Mouse (Mus musculus) testis, adult 2 months (tissue): ENCODE measurements around the gene Foxj2. TPM values are rescaled to one million over a fixed set of nuclear protein-coding genes. Genes with fewer than 3 reads are reported as not detected.

Source experiments
- H3K27ac ChIP-seq: fragments of 200-500 bp; 2 replicates; pipeline ENCODE4 v1.5.1; 2012; ENCODE audit warnings: low read depth, low read length; ENCODE audit not compliant: control insufficient read depth, insufficient read depth
- H3K27me3 ChIP-seq: fragments of 200-500 bp; 2 replicates; pipeline ENCODE4 v1.6.1; 2012; ENCODE audit warnings: mild to moderate bottlenecking, low read length, moderate library complexity; ENCODE audit not compliant: control insufficient read depth, insufficient read depth
- H3K36me3 ChIP-seq: fragments of 200-500 bp; 2 replicates; pipeline ENCODE4 v1.6.1; 2012; ENCODE audit warnings: mild to moderate bottlenecking, low read length; ENCODE audit not compliant: control insufficient read depth, insufficient read depth
- H3K4me1 ChIP-seq: fragments of 200-500 bp; 2 replicates; pipeline ENCODE4 v1.6.1; 2012; ENCODE audit warnings: low read length; ENCODE audit not compliant: control insufficient read depth, insufficient read depth
- H3K4me3 ChIP-seq: fragments of 200-500 bp; 2 replicates; pipeline ENCODE4 v1.5.1; 2012; ENCODE audit warnings: low read depth, mild to moderate bottlenecking, low read length, moderate library complexity, mixed read lengths; ENCODE audit not compliant: control insufficient read depth
- CTCF ChIP-seq: fragments of 200-500 bp; IDR thresholded peaks from 2 replicates; pipeline ENCODE4 v1.5.1; 2012; ENCODE audit warnings: low read depth, mild to moderate bottlenecking, inconsistent platforms, low read length, moderate library complexity; ENCODE audit not compliant: control insufficient read depth, insufficient read depth, insufficient replicate concordance
- POLR2A ChIP-seq: fragments of 200-500 bp; IDR thresholded peaks from 2 replicates; pipeline ENCODE4 v1.6.1; 2012; ENCODE audit warnings: low read depth, mild to moderate bottlenecking, inconsistent platforms, low read length, moderate library complexity; ENCODE audit not compliant: control insufficient read depth
- polyA plus RNA-seq: library from polyadenylated mRNA; depleted of rRNA; stranded (reverse); fragments of >200 nt; gene quantifications from 2 replicates; pipeline ENCODE4 v1.2.3, GENCODE M21; 2012

Foxj2 gene
- polyA plus RNA-seq, 1 experiment = 3.7 TPM

DNA sequence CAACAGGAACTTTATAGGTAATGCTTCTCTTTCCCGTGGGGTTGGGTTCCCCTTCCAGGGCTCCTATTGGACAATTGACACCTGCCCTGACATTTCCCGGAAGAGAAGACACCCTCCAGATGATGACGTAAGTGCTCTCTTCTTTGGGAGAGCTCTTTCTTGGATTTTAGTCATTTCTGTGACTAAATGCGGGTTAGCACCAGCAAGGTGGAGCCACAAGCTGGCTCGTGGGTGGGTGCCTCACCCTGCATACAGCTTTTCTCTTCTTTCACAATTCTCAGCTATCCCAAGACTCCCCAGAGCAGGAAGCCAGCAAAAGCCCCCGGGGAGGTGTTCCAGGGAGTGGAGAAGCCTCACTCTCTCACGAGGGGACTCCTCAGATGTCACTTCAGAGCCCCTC, 13.2 kb downstream of the Foxj2 start:
- H3K27me3 ChIP-seq = no peaks in the 10 kb centered on the region
- no peaks in the 10 kb centered on the region for H3K36me3 ChIP-seq
- H3K4me1 ChIP-seq = no peaks in the 10 kb centered on the region
- no peak overlapping the region for H3K4me3 ChIP-seq
- TF ChIP-seq CTCF (no peak), POLR2A (no peak)
- H3K27ac ChIP-seq = no peak overlapping the region

DNA sequence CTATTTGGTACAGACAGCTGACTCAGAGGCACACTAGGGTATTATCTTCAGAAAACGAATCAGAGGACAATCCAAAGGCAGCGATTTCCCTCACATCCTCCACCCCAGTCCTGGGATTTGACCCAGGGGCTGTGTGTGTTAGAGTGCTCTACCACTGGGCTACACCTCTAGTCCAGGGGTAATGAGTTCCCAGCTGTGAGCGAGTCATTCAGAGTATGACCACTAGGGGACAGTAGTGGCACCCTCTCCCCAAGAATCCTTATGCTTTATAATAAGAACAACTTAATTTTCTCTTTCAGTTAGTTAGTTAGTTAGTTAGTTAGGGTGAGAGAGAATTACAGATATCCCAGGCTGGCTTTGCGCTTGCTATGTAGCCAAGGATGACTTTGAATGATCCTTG, 14.7 kb downstream of the Foxj2 start:
- Histone ChIP-seq H3K27me3 (no peaks in the 10 kb centered on the region), H3K27ac (no peak overlapping the region), H3K4me3 (no peak overlapping the region), H3K4me1 (no peaks in the 10 kb centered on the region), H3K36me3 (no peaks in the 10 kb centered on the region)
- TF ChIP-seq CTCF (peak; percentile 38; the same call in 1 of the 2 replicates), POLR2A (no peak)

DNA sequence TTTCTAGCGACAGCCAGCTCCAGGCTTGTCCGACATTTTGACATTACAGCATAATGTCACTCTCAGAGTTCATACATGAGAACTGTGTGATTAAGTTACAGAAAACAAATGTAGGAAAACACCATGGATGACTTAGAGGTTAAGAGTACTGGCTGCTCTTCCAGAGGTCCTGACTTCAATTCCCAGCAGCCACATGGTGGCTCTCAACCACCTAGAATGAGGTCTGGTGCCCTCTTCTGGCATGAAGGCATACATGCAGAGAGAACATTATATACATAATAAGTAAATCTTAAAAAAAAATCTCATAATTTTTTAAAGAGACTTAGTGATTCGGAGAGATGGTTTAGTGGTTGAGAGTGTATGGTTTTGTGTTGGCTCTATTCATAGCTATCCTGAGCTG, 17.3 kb downstream of the Foxj2 start:
- H3K4me3 ChIP-seq = no peak overlapping the region
- H3K4me1 ChIP-seq = no peaks in the 10 kb centered on the region
- H3K27me3 ChIP-seq = no peaks in the 10 kb centered on the region
- H3K36me3 ChIP-seq = peaks cover 1% of the 10 kb centered on the region; the same call in 1 of the 2 replicates
- no peak for TF ChIP-seq POLR2A
- TF ChIP-seq CTCF = no peak
- H3K27ac ChIP-seq = no peak overlapping the region

DNA sequence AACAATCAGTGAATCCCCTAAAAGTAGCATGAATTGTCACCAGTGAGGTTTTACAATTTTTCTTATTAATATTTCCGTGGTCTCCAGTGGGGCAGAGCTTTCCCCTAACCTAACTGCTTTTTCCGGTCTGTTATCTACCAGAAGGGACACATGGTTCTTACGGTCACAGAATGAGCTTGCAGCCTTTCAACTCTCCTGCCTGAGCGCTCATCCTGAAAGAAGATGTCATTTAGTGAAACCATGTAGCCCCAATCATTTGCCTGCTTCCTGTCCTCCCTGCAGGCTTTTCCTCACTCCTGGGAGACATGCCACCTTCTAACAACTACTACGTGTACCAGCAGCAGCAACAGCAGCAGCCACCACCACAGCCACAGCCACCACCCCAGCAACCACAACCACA, 17.8 kb downstream of the Foxj2 start:
- Histone ChIP-seq H3K27ac (no peak overlapping the region), H3K4me3 (no peak overlapping the region), H3K36me3 (peaks cover 1% of the 10 kb centered on the region; the same call in 1 of the 2 replicates), H3K4me1 (no peaks in the 10 kb centered on the region), H3K27me3 (no peaks in the 10 kb centered on the region)
- TF ChIP-seq POLR2A (no peak), CTCF (no peak)

DNA sequence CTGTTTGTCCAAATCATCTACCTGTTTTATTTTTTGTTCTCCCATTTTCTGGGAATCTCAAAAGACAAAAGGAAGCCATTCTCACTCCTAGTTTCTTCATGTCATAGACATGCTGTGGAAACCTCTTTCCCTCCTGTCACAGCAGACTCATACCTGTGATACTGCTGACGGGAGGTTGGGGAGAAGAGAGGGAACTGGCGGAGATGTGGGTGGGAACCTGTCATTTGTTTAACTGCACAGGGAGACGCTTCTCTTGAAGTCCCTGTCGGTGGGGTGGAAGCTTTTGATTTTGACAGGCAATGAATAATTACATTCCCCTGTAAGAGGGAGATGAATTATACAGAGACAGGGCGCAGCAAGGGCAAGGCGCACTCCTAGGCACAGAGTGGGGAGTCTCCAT, 24.0 kb downstream of the Foxj2 start:
- no peak overlapping the region for H3K27ac ChIP-seq
- no peak for TF ChIP-seq POLR2A
- TF ChIP-seq CTCF = no peak
- no peaks in the 10 kb centered on the region for H3K27me3 ChIP-seq
- no peaks in the 10 kb centered on the region for H3K4me1 ChIP-seq
- peaks cover 1% of the 10 kb centered on the region; the same call in 1 of the 2 replicates for H3K36me3 ChIP-seq
- H3K4me3 ChIP-seq = no peak overlapping the region

DNA sequence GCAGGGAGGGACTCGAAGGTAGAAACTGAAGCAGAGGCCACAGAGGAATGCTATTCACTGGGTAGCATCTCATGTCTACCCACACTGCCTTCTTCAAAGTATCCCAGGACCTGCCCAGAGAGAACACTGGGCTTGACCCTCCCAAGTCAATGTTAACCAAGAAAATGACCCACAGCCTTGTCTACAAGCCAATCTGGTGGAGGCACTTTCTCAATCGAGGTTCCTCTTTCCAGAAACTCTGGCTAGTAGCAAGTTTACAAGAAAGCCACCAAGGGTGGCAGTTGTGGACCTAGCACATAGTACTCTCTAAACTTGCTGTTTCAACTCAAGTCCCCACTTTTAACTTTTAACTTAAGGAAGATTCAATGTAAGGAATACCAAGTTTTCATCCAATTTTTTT, 33.0 kb downstream of the Foxj2 start:
- Histone ChIP-seq H3K27ac (no peak overlapping the region), H3K4me3 (no peak overlapping the region), H3K27me3 (no peaks in the 10 kb centered on the region), H3K36me3 (no peaks in the 10 kb centered on the region), H3K4me1 (no peaks in the 10 kb centered on the region)
- no peak for TF ChIP-seq POLR2A
- TF ChIP-seq CTCF = no peak

DNA sequence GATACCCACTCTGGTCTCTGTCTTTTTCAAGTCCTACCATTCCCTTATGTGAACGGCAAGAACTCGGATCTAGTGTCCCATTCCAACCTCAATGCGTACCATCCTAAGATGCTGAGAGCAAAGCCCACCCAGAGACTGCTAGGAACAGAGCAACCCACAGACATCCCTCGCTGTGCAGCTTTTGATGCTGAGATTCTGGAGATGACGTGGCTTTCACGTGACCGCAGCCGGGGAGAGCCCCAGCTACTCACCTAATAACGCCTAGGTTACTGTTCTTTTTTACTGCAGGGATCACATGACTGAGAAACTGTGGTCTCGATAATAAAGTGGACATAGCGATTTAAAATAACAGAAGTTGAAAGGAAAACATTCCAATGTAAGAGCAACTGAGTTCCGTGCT, 34.8 kb downstream of the Foxj2 start:
- TF ChIP-seq POLR2A (no peak), CTCF (no peak)
- H3K4me3 ChIP-seq = no peak overlapping the region
- H3K4me1 ChIP-seq = no peaks in the 10 kb centered on the region

DNA sequence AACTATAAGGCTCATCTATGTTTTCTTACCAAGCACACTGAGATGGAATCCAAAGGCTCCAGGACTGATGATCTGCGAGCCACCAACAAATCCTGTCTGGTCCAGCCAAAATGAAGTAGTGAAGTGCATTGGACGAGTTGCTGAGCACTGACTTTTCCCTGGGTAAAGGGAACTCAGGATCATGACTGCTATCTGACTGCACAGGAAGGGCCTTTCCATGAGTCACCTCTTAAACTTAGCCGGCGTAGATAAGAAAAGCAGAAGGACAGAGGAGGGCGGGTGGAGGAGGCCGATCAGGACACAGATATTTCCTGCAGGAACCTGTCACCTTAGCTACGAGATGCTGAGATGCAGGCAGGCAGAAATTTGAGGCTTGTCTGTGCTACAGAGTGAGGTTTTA, 36.2 kb downstream of the Foxj2 start, which contains the start of gene C3ar1:
TSS of gene C3ar1 (minus strand) at position 207 of the 400 bp plus-strand sequence.
- Histone ChIP-seq H3K4me3 (no peak within 1 kb of the TSS), H3K27ac (no peak within 1 kb of the TSS), H3K27me3 (no peaks in the 10 kb centered on the region), H3K36me3 (no peaks in the 10 kb centered on the region), H3K4me1 (no peaks in the 10 kb centered on the region)
- TF ChIP-seq POLR2A = no peak
- no peak for TF ChIP-seq CTCF

More for the DNA sequence above, 34.8 kb downstream of the Foxj2 start:
- no peak overlapping the region for H3K27ac ChIP-seq
- H3K36me3 ChIP-seq = no peaks in the 10 kb centered on the region
- no peaks in the 10 kb centered on the region for H3K27me3 ChIP-seq
